Mouse (Mus musculus) spleen, adult 2 months (tissue): ENCODE measurements at regions not wholly inside any gene's neighbourhood (a gene's known extent, or its start where the extent isn't known, plus 50 kb on each side); places are given as distances from the start of the nearest gene placed in this dataset.

ENCODE experiments used
- CTCF ChIP-seq: fragments of 200-500 bp; IDR thresholded peaks from 2 replicates; pipeline ENCODE4 v1.5.1; 2011; ENCODE audit warnings: mild to moderate bottlenecking, inconsistent platforms; ENCODE audit not compliant: insufficient read depth, insufficient read length, insufficient replicate concordance; ENCODE audit errors: extremely low read depth
- POLR2A ChIP-seq: fragments of 200-500 bp; IDR thresholded peaks from 2 replicates; pipeline ENCODE4 v1.6.1; 2011; ENCODE audit warnings: low read depth, low read length, inconsistent platforms

DNA sequence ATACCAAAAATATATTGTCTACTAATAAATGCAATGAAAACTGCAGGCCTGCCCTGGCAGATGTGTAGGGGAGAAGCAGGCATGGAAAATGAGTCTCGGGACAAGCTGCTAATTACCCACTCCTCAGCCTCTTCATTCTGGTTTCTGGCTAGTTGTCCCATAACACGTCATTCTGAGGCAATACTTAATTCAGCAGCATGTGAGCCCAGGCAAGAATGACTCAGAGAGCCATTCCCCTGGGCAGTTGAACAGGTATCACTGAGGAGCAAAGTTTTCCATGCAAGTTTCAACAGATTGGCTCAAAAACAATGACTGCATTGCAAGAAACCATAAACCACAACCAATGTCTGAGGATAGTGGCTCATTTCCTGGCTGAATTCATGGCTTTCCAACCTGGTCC lies 97.0 kb upstream of the Otud4 start:
- TF ChIP-seq POLR2A (no peak), CTCF (no peak)
